Mouse (Mus musculus): Measurements from ENCODE around the gene Bub1b.
A peak's percentile ranks its signal among the peaks of the same experiment; 100 is the strongest.
"Not testable (repeated sequence)": the region's sequence is repeated elsewhere in the genome, so short reads cannot be mapped to it uniquely, and the experiment has no call there.

Gene Bub1b

DNA sequence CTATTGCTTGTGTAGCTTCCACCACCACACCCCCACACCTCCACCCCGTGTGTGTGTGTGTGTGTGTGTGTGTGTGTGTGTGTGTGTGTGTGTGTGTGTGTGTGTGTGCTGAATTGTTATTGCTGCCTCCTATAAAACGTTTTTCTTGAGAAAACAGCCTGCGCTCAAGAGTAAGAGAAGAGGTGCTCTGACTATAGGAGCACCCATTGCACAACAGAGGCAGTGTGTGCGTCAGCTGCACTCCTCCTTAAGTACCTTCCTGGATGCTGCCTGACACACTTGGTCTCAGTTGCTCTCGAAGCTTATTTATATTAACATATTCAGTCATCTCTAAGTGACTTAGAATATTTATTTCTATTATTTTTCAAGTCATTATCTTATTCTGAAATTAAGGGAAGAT, 20.0 kb downstream of the Bub1b start:
- no peak for DNase-seq (ENCODE audit: low spot score in 2 of 2)

DNA sequence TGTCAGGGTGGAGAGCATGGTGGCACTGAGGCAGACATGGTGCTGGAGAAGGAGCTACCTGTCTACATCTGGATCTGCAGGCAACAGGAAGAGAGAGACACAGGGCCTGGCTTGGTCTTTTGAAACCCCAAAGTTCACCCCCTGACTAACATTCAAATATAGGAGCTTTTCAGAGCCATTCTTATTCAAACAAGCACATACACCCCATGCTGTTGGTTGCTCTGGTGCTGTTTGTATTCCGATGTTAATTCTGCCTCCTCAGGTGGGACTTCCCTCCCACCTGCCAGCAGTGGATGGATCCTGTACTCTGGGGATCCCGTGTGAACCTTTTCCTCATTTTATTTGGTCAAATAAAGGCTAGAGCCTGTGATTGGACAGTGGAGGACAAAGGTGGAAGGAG, 22.1 kb downstream of the Bub1b start:
- DNase-seq (ENCODE audit: low spot score in 2 of 2), result no peak

GRCm38 (mm10) chr2:118620608-118621007, 22.6 kb downstream of the Bub1b start:
- no peak for DNase-seq (ENCODE audit: low spot score in 2 of 2)

DNA sequence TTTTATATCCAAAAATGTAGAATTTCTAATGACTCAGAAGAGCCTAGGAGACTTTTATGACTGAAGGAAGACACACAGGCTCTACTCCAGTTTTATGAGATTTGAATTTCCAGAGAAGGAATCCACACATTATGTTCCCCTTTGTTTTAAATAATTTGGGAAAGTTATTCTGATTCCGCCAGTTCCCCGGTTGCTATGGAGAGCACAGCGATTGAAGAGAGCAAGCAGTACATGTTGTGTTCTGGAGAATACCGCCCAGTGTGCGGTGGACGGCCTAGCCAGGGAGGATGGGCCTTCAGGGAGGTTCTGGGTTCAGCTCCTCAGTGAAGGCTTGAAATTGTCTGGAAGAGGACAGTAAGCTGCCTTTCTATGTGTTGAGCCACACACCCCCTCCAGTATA, 31.3 kb downstream of the Bub1b start:
- DNase-seq (ENCODE audit: low spot score in 2 of 2), result no peak

DNA sequence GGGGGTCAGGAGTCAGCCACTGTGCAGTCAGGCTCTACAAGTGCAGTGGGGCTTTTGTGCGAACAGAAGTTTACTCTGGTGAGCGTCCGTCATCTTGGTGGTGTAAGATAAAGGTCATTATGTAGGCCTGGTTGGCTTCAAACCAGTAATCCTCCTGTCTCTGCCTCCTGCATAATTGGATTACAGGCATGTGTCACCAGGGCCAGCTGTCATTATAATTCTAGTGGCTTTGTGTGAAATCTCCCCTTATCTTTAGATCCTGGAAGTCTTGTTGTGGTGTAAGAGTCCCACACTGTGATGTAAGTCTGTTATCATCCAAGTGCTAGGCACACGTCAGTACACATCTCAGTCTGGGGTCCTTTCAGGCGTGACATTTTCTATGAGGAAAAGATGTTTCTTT, 35.4 kb downstream of the Bub1b start:
- DNase-seq (ENCODE audit: low spot score in 2 of 2), result no peak

DNA sequence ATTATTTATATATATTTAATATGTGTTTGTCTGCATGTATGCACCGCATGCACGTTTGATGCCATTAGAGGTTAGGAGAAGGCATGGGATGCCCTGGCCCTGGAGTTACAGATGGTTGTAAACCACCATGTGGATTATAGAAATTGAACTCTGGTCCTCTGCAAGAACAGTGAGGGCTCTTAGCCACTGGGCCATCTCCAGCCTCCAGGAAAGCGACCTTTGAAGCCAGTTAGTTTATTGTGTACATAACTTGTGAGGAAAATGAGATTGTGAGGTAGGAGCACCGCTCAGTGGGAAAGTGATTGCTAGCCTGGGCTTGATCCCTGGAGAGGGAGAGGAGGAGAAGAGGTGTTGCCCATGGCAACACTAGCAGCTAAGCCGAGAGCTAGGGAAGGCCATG, 39.2 kb downstream of the Bub1b start:
- DNase-seq (ENCODE audit: low spot score in 2 of 2), result no peak

GRCm38 (mm10) chr2:118637888-118638526, 40.0 kb downstream of the Bub1b start:
- DNase-seq (ENCODE audit: low spot score in 2 of 2), result peak in 1 of 2 experiments; percentile 75

GRCm38 (mm10) chr2:118638686-118639085, 40.7 kb downstream of the Bub1b start:
- no peak for DNase-seq (ENCODE audit: low spot score in 2 of 2)

- DNase-seq (ENCODE audit: low spot score in 2 of 2), result no peak
These were observed 43.1 kb downstream of the Bub1b start for GRCm38 (mm10) chr2:118641147-118641546.

- DNase-seq (ENCODE audit: low spot score in 2 of 2), result no peak
These were observed 44.4 kb downstream of the Bub1b start for GRCm38 (mm10) chr2:118642431-118642830.

- no peak for DNase-seq (ENCODE audit: low spot score in 2 of 2)
These were observed 44.9 kb downstream of the Bub1b start for GRCm38 (mm10) chr2:118642942-118643341.

- no peak for DNase-seq (ENCODE audit: low spot score in 2 of 2)
These were observed 48.7 kb downstream of the Bub1b start for GRCm38 (mm10) chr2:118646665-118647064.

GRCm38 (mm10) chr2:118650697-118651096, 52.7 kb downstream of the Bub1b start:
- not testable (repeated sequence) for DNase-seq (ENCODE audit: low spot score in 2 of 2)

DNA sequence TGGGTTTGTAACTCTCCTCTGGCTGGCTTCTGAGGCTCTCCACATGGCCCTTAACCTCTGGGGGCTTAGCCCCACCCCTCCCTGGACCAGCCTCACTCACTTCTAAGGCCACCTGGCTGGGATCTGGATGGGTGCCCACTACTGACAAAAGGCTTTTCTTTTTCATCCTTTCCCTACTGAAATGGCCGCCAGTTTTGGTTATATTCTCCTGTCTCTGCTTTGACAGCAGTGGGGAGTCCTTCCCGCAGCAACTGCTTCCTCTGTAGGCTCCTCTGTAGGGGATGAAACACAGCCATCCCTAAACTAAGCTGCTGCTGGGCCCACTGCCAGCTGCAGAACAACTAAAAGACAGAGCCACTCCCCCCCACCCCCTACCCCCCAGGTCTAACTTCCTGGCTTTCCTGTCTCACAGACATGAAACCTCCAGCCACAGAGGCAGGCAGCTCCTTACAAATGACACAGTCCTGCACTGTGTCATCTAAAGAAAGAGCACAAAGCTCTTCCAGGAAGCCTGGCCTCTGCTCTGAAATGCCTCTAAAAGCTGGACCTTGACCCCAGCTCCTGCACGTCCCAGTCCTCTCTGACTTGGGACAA, 58.8 kb downstream of the Bub1b start:
- DNase-seq (ENCODE audit: low spot score in 2 of 2), result no peak

DNA sequence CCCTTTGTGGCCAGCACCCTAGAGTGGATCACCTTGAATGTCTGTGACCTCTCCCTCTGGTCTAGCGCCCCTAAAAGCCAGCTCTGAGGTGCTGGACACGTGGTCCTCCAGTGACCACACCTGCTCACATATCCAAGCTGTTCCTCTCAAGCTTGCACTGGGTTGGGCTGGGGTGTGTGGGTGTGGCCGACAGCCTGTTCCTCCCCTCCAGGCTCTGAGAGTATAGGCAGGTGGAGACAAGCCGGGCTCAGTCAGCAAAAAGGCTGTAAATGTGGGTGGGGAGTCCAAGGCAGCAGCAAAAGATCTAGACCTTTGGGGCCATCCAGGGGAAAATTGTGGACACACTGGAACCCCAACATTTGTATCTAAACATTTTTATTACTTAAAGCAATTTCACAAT, 60.4 kb downstream of the Bub1b start:
- DNase-seq (ENCODE audit: low spot score in 2 of 2), result no peak

GRCm38 (mm10) chr2:118659077-118659476, 61.1 kb downstream of the Bub1b start:
- peak in 1 of 2 experiments; percentile 62 for DNase-seq (ENCODE audit: low spot score in 2 of 2)

- DNase-seq (ENCODE audit: low spot score in 2 of 2), result no peak
These were observed 61.5 kb downstream of the Bub1b start for GRCm38 (mm10) chr2:118659493-118659892.

GRCm38 (mm10) chr2:118659998-118660452, 62.0 kb downstream of the Bub1b start:
- peak in 1 of 2 experiments; percentile 49 for DNase-seq (ENCODE audit: low spot score in 2 of 2)

DNA sequence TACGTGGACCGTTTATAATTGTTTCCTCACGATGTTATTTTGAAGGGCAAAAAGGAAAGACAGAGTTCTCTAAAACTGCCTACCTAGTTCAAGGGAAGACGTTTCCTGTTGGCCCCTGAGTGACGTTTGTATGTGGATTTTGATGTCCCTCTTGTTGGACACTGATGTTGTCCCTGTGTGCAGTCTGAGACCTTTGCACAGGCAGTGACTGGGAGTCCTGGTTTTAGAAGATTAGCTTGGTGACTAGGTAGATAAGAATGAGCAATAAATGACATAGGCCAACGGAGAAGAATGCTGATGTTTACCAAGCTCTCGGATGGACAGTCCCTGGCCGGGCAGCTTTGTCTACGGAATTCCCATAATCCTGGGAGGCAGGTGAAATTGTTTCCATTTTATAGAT, 63.9 kb downstream of the Bub1b start:
- DNase-seq (ENCODE audit: low spot score in 2 of 2), result no peak

DNA sequence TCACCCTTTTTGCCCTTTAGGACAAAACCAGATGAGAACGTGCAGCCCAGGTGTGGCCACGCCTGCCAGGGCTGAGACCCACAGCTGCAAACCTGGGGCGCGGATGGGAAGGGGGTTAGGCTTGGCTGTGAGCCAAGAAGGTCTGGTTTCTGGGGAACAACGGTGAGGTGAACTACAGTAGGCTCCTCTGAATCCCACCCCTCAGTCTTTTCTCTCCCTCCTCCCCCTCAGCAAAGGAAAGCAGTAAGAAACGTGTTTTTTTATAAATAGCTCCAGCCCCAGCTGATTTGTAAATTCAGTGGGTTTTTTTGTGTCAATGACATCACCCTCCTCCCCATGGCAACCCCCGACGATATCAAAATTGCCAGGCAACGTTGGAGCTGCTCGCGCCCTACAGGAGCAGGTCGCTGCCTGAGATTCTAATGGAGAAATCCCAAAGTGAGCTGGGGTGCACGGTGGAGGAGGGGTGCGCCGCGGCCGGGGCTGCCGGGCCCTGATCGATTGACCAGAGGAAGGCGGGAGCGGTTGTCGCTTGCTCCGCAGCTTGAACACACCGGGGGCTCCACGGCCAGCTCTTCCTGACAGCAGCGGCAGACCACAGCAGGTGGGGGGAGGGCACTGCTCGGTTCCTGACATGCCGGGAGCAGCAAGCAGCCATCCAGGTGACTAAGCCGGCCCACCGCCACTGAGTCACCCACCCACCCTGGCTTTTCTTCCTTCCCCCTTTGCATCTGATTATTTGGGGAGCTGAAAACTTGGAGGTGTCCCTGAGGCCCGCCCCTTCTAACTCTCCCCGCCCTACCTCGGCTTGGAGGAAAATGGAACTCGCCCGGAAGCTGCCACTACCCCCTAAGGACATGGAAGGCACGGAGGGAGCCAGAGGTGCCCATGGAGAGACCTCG, 65.1 kb downstream of the Bub1b start, which contains the start of gene Pak6:
Gene Pak6 (plus strand): TSS at position 402 of the 902 bp plus-strand sequence.
- peak in 1 of 2 experiments; percentile 62 for DNase-seq (ENCODE audit: low spot score in 2 of 2)

GRCm38 (mm10) chr2:118663804-118664766, 66.1 kb downstream of the Bub1b start:
- peak in 1 of 2 experiments; percentile 29 for DNase-seq (ENCODE audit: low spot score in 2 of 2)

Measured in left cerebral cortex, adult 9 months (tissue).